Mouse (Mus musculus) E14TG2a.4 (cell line): ENCODE results near the gene Slc22a23.

Experiments
- CTCF ChIP-seq: conservative IDR thresholded peaks from 2 replicates; pipeline ENCODE4 v1.5.1; 2014; ENCODE audit warnings: low read length
- POU5F1 ChIP-seq: IDR thresholded peaks from 2 replicates; pipeline ENCODE4 v1.6.1; 2014; ENCODE audit warnings: low read length, borderline replicate concordance

- TF ChIP-seq CTCF: no peak
- no peak for TF ChIP-seq POU5F1
Observed at GRCm38 (mm10) chr13:34265022-34265565, 79.9 kb downstream of the Slc22a23 start.
